Mouse (Mus musculus): ENCODE measurements around the gene Fbxo34.
"Not testable (repeated sequence)": the region's sequence is repeated elsewhere in the genome, so short reads cannot be mapped to it uniquely, and the experiment has no call there.

Gene Fbxo34

GRCm38 (mm10) chr14:47516755-47517154 is 66.5 kb downstream of the Fbxo34 start:
- no peak for DNase-seq (ENCODE audit: low spot score in 2 of 2)

GRCm38 (mm10) chr14:47518619-47519018 is 68.4 kb downstream of the Fbxo34 start:
- peak; percentile 69 to 83 for DNase-seq (ENCODE audit: low spot score in 2 of 2)

GRCm38 (mm10) chr14:47520751-47521449 is 70.7 kb downstream of the Fbxo34 start:
- no peak for DNase-seq (ENCODE audit: low spot score in 2 of 2)

GRCm38 (mm10) chr14:47521609-47522008 is 71.4 kb downstream of the Fbxo34 start:
- DNase-seq (ENCODE audit: low spot score in 2 of 2) = no peak

GRCm38 (mm10) chr14:47522301-47522700 is 72.1 kb downstream of the Fbxo34 start:
- no peak for DNase-seq (ENCODE audit: low spot score in 2 of 2)

- no peak for DNase-seq (ENCODE audit: low spot score in 2 of 2)
Measured at GRCm38 (mm10) chr14:47525374-47525773, 75.2 kb downstream of the Fbxo34 start.

GRCm38 (mm10) chr14:47525861-47526260 is 75.6 kb downstream of the Fbxo34 start:
- no peak for DNase-seq (ENCODE audit: low spot score in 2 of 2)

- no peak for DNase-seq (ENCODE audit: low spot score in 2 of 2)
Measured at GRCm38 (mm10) chr14:47527833-47528232, 77.6 kb downstream of the Fbxo34 start.

GRCm38 (mm10) chr14:47528293-47528692 is 78.1 kb downstream of the Fbxo34 start:
- DNase-seq (ENCODE audit: low spot score in 2 of 2) = no peak

GRCm38 (mm10) chr14:47529019-47529418 is 78.8 kb downstream of the Fbxo34 start:
- DNase-seq (ENCODE audit: low spot score in 2 of 2) = peak; percentile 46 to 51

GRCm38 (mm10) chr14:47529592-47529991 is 79.4 kb downstream of the Fbxo34 start:
- DNase-seq (ENCODE audit: low spot score in 2 of 2) = not testable (repeated sequence)

- no peak for DNase-seq (ENCODE audit: low spot score in 2 of 2)
Measured at GRCm38 (mm10) chr14:47532496-47532895, 82.3 kb downstream of the Fbxo34 start.

GRCm38 (mm10) chr14:47533365-47534175 is 83.3 kb downstream of the Fbxo34 start:
- peak; percentile 31 to 45 for DNase-seq (ENCODE audit: low spot score in 2 of 2)

GRCm38 (mm10) chr14:47534176-47534525 is 83.9 kb downstream of the Fbxo34 start:
- no peak for DNase-seq (ENCODE audit: low spot score in 2 of 2)

- DNase-seq (ENCODE audit: low spot score in 2 of 2) = no peak
Measured at GRCm38 (mm10) chr14:47535096-47535495, 84.9 kb downstream of the Fbxo34 start.

- peak; percentile 31 to 44 for DNase-seq (ENCODE audit: low spot score in 2 of 2)
Measured at GRCm38 (mm10) chr14:47541325-47541948, 91.2 kb downstream of the Fbxo34 start.

- no peak for DNase-seq (ENCODE audit: low spot score in 2 of 2)
Measured at GRCm38 (mm10) chr14:47542283-47542682, 92.1 kb downstream of the Fbxo34 start.

- no peak for DNase-seq (ENCODE audit: low spot score in 2 of 2)
Measured at GRCm38 (mm10) chr14:47544286-47544685, 94.1 kb downstream of the Fbxo34 start.

- no peak for DNase-seq (ENCODE audit: low spot score in 2 of 2)
Measured at GRCm38 (mm10) chr14:47544877-47545276, 94.7 kb downstream of the Fbxo34 start.

- DNase-seq (ENCODE audit: low spot score in 2 of 2) = no peak
Measured at GRCm38 (mm10) chr14:47551668-47552067, 101.4 kb downstream of the Fbxo34 start.

GRCm38 (mm10) chr14:47553380-47553779 is 103.2 kb downstream of the Fbxo34 start:
- DNase-seq (ENCODE audit: low spot score in 2 of 2) = no peak

GRCm38 (mm10) chr14:47554236-47554635 is 104.0 kb downstream of the Fbxo34 start:
- DNase-seq (ENCODE audit: low spot score in 2 of 2) = no peak

GRCm38 (mm10) chr14:47555225-47555624 is 105.0 kb downstream of the Fbxo34 start:
- DNase-seq (ENCODE audit: low spot score in 2 of 2) = no peak
